Mouse (Mus musculus): ENCODE measurements around the gene Ryr3. TPM values are rescaled to one million over a fixed set of nuclear protein-coding genes. Genes with fewer than 3 reads are reported as not detected.

Gene Ryr3
- polyA plus RNA-seq, 1 experiment from 2014 or later, result 0.19 TPM

DNA sequence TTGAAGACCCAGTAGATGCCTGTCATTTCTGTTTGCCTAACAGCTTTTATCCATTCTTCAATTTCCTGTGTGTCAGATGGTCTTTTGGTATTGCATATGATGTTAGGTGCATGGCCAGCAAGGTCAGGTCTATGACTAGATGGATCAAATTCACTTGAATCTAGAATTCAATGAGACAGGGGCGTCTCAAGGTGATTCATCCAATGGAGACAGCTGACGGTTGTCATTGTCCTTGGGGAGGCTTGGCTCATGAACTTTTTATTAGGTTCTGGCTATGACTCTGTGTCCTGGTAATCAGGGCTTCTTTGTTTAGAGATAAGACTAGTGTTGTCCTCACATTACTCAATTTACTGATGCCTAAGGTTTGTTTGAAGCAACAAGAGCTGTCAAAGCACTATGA lies 454.9 kb downstream of the Ryr3 start:
- Histone ChIP-seq H3K9ac (ENCODE audit: low read depth, low read length) (no peak overlapping the region), H3K9me3 (replicated peaks; ENCODE audit: control insufficient read depth, low read length) (no peaks in the 10 kb centered on the region), H3K4me1 (ENCODE audit: control insufficient read depth, low read depth, low read length) (no peaks in the 10 kb centered on the region), H3K4me2 (ENCODE audit: low read depth, low read length) (no peak overlapping the region), H3K27ac (ENCODE audit: low read length) (no peak overlapping the region), H3K27me3 (ENCODE audit: control insufficient read depth, insufficient read depth, low read depth, low read length) (no peaks in the 10 kb centered on the region), H3K4me3 (ENCODE audit: low read depth, low read length) (no peak overlapping the region), H3K36me3 (ENCODE audit: control insufficient read depth, insufficient read depth) (no peaks in the 10 kb centered on the region)
- WGBS (ENCODE audit: insufficient replicate concordance), result 58% methylated on average over 2 of the region's 2 CpGs
- no peak for ATAC-seq (ENCODE audit: low read depth)

DNA sequence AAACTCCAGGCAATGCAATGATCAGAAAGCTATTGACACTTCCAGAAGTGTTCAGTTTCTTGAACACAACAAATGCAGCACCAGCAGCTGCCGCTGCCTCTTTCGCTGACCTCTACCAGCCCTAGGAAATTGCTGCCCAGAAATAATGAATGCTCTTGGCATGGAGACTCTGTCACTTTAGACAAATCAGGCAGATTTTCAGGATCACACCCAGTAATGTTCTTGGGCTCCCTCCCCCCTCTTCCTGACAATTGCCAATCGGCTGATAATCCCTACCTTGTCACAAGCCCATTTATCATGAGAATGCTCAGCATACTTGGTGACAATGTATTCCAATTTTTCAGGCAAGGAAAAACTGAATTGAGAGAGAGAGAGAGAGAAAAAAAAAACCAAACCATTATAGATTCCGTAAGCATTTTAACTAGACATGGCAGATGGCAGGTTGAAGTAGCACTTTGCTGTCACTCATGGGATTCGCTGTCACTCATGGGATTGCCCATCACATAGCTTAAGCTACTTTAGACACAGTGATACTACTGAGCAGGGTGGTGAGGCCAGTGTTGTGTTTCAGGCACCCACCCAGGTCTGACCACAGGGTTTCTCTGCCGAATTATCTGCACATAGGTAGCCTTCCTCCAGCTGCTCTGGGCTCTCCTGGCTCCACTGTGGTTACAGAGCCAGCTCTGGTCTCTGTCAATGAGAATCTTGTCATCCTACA lies 455.5 kb downstream of the Ryr3 start:
- H3K4me1 ChIP-seq (ENCODE audit: control insufficient read depth, low read depth, low read length), result no peaks in the 10 kb centered on the region
- no peak overlapping the region for H3K4me3 ChIP-seq (ENCODE audit: low read depth, low read length)
- H3K27me3 ChIP-seq (ENCODE audit: control insufficient read depth, insufficient read depth, low read depth, low read length), result no peaks in the 10 kb centered on the region
- WGBS (ENCODE audit: insufficient replicate concordance), result 61% methylated on average over 6 of the region's 6 CpGs
- no peak overlapping the region for H3K27ac ChIP-seq (ENCODE audit: low read length)
- no peak for ATAC-seq (ENCODE audit: low read depth)
- no peak overlapping the region for H3K9ac ChIP-seq (ENCODE audit: low read depth, low read length)
- H3K36me3 ChIP-seq (ENCODE audit: control insufficient read depth, insufficient read depth), result no peaks in the 10 kb centered on the region
- H3K9me3 ChIP-seq (replicated peaks; ENCODE audit: control insufficient read depth, low read length), result no peaks in the 10 kb centered on the region
- H3K4me2 ChIP-seq (ENCODE audit: low read depth, low read length), result no peak overlapping the region

DNA sequence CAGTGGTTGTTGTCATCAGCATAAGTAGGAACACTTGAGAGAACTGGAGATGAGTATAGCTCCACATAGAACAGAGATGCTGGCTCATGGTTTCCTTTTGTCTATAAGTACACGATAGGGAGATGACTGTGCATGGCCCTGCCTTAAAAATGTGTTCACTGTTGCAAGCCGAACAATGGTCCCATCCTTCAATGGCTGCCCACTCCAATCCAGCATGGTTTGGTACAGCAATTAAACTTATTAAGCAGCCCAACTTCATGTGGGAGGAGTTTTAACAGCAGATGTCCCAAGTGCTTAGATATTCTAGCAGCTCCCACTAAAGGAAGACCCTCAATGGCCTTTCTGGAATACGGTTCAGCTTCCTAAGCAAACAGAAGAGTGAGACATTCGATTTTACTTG lies 456.2 kb downstream of the Ryr3 start:
- 52% methylated on average over 4 of the region's 4 CpGs for WGBS (ENCODE audit: insufficient replicate concordance)
- H3K4me3 ChIP-seq (ENCODE audit: low read depth, low read length), result no peak overlapping the region
- H3K4me2 ChIP-seq (ENCODE audit: low read depth, low read length), result no peak overlapping the region
- no peaks in the 10 kb centered on the region for H3K4me1 ChIP-seq (ENCODE audit: control insufficient read depth, low read depth, low read length)
- H3K27ac ChIP-seq (ENCODE audit: low read length), result no peak overlapping the region
- no peak for ATAC-seq (ENCODE audit: low read depth)
- no peaks in the 10 kb centered on the region for H3K27me3 ChIP-seq (ENCODE audit: control insufficient read depth, insufficient read depth, low read depth, low read length)
- H3K36me3 ChIP-seq (ENCODE audit: control insufficient read depth, insufficient read depth), result no peaks in the 10 kb centered on the region
- H3K9me3 ChIP-seq (replicated peaks; ENCODE audit: control insufficient read depth, low read length), result no peaks in the 10 kb centered on the region
- H3K9ac ChIP-seq (ENCODE audit: low read depth, low read length), result no peak overlapping the region

DNA sequence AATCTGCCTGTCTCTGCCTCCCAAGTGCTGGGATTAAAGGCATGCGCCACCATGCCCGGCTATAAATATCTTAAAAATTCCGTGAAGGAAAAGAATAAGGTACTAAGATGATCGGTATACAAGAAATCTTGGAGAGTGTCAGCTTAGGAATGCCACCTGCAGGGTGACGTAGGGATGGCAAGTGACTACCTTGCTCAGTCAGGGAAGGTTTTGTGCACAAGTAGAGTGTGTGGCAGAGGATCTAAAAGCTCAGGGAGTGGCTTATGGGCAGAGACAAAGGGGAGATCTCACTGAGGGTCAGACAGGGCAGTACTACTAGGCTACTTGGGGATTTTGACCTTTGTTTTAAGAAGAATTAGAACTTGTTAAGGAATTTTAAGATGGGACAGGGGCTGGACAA lies 457.2 kb downstream of the Ryr3 start:
- Histone ChIP-seq H3K4me3 (ENCODE audit: low read depth, low read length) (no peak overlapping the region), H3K9ac (ENCODE audit: low read depth, low read length) (no peak overlapping the region), H3K9me3 (replicated peaks; ENCODE audit: control insufficient read depth, low read length) (no peaks in the 10 kb centered on the region), H3K36me3 (ENCODE audit: control insufficient read depth, insufficient read depth) (no peaks in the 10 kb centered on the region), H3K27me3 (ENCODE audit: control insufficient read depth, insufficient read depth, low read depth, low read length) (no peaks in the 10 kb centered on the region), H3K27ac (ENCODE audit: low read length) (no peak overlapping the region), H3K4me2 (ENCODE audit: low read depth, low read length) (no peak overlapping the region), H3K4me1 (ENCODE audit: control insufficient read depth, low read depth, low read length) (no peaks in the 10 kb centered on the region)
- 55% methylated on average over 5 of the region's 5 CpGs for WGBS (ENCODE audit: insufficient replicate concordance)
- no peak for ATAC-seq (ENCODE audit: low read depth)

DNA sequence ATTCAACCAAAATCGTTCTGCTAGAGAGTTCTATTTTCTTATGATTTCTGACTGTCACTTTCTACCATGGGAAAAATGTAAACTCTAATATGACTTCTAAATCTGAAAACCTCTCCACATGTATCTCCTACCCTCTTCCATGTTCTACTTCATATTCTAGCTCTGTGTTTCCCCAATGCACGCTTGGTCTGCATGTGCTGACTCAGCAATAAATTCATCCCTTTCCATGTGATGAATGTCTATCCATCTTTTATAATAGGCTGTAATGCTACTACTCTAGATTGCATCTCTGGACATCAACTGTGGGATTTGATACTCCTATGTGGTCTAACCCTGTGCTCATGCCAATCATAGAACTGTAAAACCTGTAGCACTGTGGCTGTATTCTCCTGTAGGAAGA lies 458.2 kb downstream of the Ryr3 start:
- H3K4me1 ChIP-seq (ENCODE audit: control insufficient read depth, low read depth, low read length), result no peaks in the 10 kb centered on the region
- no peaks in the 10 kb centered on the region for H3K27me3 ChIP-seq (ENCODE audit: control insufficient read depth, insufficient read depth, low read depth, low read length)
- no peak overlapping the region for H3K4me3 ChIP-seq (ENCODE audit: low read depth, low read length)
- H3K9ac ChIP-seq (ENCODE audit: low read depth, low read length), result no peak overlapping the region
- no peak overlapping the region for H3K27ac ChIP-seq (ENCODE audit: low read length)
- WGBS (ENCODE audit: insufficient replicate concordance), result 78% methylated on average over 2 of the region's 2 CpGs
- no peak for ATAC-seq (ENCODE audit: low read depth)
- no peak overlapping the region for H3K4me2 ChIP-seq (ENCODE audit: low read depth, low read length)
- H3K36me3 ChIP-seq (ENCODE audit: control insufficient read depth, insufficient read depth), result no peaks in the 10 kb centered on the region
- H3K9me3 ChIP-seq (replicated peaks; ENCODE audit: control insufficient read depth, low read length), result no peaks in the 10 kb centered on the region

DNA sequence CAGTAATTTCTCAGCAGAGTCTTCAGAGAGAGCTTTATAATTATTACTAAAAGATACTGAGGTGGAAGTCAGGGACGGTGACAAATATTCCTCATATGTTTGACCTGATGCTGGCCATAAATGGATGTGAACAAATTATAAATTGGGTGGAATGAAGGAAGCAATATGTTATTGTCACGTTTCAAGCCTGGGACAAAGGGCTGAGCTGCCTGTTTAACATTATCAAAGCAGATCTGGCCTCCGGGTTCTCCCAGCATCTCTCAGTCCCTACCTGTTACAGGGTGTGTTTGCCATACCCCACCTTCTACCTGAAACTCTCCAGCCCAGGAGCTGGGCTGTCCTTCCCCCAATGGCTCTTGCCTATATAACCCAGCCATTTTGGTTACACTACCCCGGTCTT lies 463.6 kb downstream of the Ryr3 start:
- H3K27ac ChIP-seq (ENCODE audit: low read length), result no peak overlapping the region
- 57% methylated on average over 4 of the region's 4 CpGs for WGBS (ENCODE audit: insufficient replicate concordance)
- no peak overlapping the region for H3K4me2 ChIP-seq (ENCODE audit: low read depth, low read length)
- H3K9ac ChIP-seq (ENCODE audit: low read depth, low read length), result no peak overlapping the region
- no peaks in the 10 kb centered on the region for H3K9me3 ChIP-seq (replicated peaks; ENCODE audit: control insufficient read depth, low read length)
- no peaks in the 10 kb centered on the region for H3K36me3 ChIP-seq (ENCODE audit: control insufficient read depth, insufficient read depth)
- no peak for ATAC-seq (ENCODE audit: low read depth)
- H3K27me3 ChIP-seq (ENCODE audit: control insufficient read depth, insufficient read depth, low read depth, low read length), result no peaks in the 10 kb centered on the region
- H3K4me3 ChIP-seq (ENCODE audit: low read depth, low read length), result no peak overlapping the region
- H3K4me1 ChIP-seq (ENCODE audit: control insufficient read depth, low read depth, low read length), result no peaks in the 10 kb centered on the region

DNA sequence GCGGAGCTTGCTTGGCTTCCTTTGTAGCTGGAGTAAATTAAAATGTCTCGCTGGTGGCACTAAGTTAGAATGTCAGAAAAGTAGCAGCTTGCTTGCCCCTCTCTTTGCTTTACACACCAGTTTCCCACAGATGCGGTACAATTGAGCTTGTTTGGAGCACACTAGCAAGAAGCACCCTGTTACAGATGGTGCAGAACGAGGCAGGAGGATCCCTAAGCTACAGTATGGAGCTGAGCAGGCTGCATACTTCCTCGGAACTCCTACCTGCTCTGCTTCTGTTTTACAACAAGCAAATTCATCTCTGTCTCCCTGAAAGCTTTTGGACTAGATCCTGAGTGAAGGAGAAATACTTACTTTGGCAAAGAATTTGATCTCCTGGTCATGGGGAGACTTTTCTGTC lies 465.5 kb downstream of the Ryr3 start:
- WGBS (ENCODE audit: insufficient replicate concordance), result 52% methylated on average over 5 of the region's 5 CpGs
- no peak overlapping the region for H3K27ac ChIP-seq (ENCODE audit: low read length)

DNA sequence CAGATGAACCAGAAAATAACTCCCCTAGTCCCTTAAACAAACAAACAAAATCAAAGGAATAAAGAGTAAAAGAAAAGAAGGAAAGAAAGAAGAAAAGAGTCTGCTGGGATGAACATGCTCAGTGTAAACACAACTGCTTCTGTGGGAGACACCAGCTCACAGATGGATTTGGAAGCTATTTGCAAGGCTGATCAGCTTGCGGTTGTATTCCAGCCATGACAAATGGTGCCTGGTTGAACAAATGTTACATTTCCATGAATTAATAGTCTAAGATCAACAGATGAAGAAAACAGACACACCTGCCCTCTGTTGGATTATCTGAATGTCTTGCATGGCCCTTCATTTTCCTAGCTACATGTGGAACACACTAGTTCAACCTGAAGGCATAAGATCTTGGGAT lies 468.4 kb downstream of the Ryr3 start:
- 68% methylated on average over 1 of the region's 1 CpGs for WGBS (ENCODE audit: insufficient replicate concordance)
- Histone ChIP-seq H3K4me3 (ENCODE audit: low read depth, low read length) (no peak overlapping the region), H3K4me1 (ENCODE audit: control insufficient read depth, low read depth, low read length) (no peaks in the 10 kb centered on the region), H3K27ac (ENCODE audit: low read length) (no peak overlapping the region), H3K9ac (ENCODE audit: low read depth, low read length) (no peak overlapping the region), H3K4me2 (ENCODE audit: low read depth, low read length) (no peak overlapping the region), H3K36me3 (ENCODE audit: control insufficient read depth, insufficient read depth) (no peaks in the 10 kb centered on the region), H3K27me3 (ENCODE audit: control insufficient read depth, insufficient read depth, low read depth, low read length) (no peaks in the 10 kb centered on the region), H3K9me3 (replicated peaks; ENCODE audit: control insufficient read depth, low read length) (no peaks in the 10 kb centered on the region)
- no peak for ATAC-seq (ENCODE audit: low read depth)

More for the DNA sequence above, 465.5 kb downstream of the Ryr3 start:
- no peaks in the 10 kb centered on the region for H3K36me3 ChIP-seq (ENCODE audit: control insufficient read depth, insufficient read depth)
- H3K4me1 ChIP-seq (ENCODE audit: control insufficient read depth, low read depth, low read length), result no peaks in the 10 kb centered on the region
- ATAC-seq (ENCODE audit: low read depth), result no peak
- no peaks in the 10 kb centered on the region for H3K9me3 ChIP-seq (replicated peaks; ENCODE audit: control insufficient read depth, low read length)
- H3K27me3 ChIP-seq (ENCODE audit: control insufficient read depth, insufficient read depth, low read depth, low read length), result no peaks in the 10 kb centered on the region
- no peak overlapping the region for H3K9ac ChIP-seq (ENCODE audit: low read depth, low read length)
- no peak overlapping the region for H3K4me2 ChIP-seq (ENCODE audit: low read depth, low read length)
- H3K4me3 ChIP-seq (ENCODE audit: low read depth, low read length), result no peak overlapping the region

DNA sequence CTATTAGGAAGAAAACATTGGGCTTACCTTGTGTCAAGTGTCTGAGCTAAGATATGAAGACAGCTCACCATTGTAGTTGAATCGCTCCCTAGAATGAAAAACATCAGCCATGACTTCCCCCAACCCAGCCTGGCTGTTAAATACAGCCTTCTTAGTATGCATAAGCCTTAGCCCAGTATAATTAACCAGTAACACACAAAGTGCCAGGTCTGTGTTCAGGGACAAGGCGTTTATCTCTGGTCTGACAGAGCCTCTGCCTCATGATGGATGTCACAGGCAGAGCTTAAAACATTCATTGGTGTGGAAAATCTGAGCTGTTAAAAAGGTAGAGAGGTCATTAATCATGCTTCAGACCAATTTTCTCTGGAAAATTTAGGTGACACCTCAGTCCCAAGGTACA lies 484.0 kb downstream of the Ryr3 start:
- no peak for ATAC-seq (ENCODE audit: low read depth)
- 50% methylated on average over 2 of the region's 2 CpGs for WGBS (ENCODE audit: insufficient replicate concordance)

More for the DNA sequence above, 484.0 kb downstream of the Ryr3 start:
- Histone ChIP-seq H3K27me3 (ENCODE audit: control insufficient read depth, insufficient read depth, low read depth, low read length) (no peaks in the 10 kb centered on the region), H3K9me3 (replicated peaks; ENCODE audit: control insufficient read depth, low read length) (no peaks in the 10 kb centered on the region), H3K4me3 (ENCODE audit: low read depth, low read length) (no peak overlapping the region), H3K4me2 (ENCODE audit: low read depth, low read length) (no peak overlapping the region), H3K4me1 (ENCODE audit: control insufficient read depth, low read depth, low read length) (no peaks in the 10 kb centered on the region), H3K9ac (ENCODE audit: low read depth, low read length) (no peak overlapping the region), H3K27ac (ENCODE audit: low read length) (no peak overlapping the region), H3K36me3 (ENCODE audit: control insufficient read depth, insufficient read depth) (no peaks in the 10 kb centered on the region)

All from liver, embryonic 16.5 days (tissue).